Mouse (Mus musculus): ENCODE measurements around the gene Bub1.

Bub1 gene

GRCm38 (mm10) chr2:127775013-127775412 is 56.7 kb downstream of the Bub1 start:
- CTCF ChIA-PET: no interaction called here

- CTCF ChIA-PET: no interaction called here
These were observed 57.1 kb downstream of the Bub1 start for GRCm38 (mm10) chr2:127774578-127774941.

- CTCF ChIA-PET: no interaction called here
These were observed 57.6 kb downstream of the Bub1 start for GRCm38 (mm10) chr2:127773938-127774577.

DNA sequence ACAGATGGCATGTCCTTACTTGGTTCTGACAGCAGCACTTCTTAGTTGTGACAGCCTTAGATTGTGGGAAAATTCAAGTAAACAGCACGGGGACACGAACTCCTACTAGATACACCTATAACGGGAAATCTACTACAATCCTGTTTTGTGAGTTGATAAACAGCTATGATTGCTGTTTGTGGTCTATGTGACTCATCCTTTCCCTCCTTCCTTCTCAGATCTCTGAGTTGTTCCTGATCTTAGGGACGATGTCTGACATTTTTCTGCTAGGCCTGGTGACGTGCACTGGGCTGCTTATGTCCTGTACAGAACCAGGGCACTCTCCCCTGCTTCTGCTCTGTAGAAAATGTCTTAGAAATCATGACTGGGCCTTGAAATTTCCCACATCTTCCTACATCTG is 70.1 kb downstream of the Bub1 start:
- CTCF ChIA-PET: no interaction called here

DNA sequence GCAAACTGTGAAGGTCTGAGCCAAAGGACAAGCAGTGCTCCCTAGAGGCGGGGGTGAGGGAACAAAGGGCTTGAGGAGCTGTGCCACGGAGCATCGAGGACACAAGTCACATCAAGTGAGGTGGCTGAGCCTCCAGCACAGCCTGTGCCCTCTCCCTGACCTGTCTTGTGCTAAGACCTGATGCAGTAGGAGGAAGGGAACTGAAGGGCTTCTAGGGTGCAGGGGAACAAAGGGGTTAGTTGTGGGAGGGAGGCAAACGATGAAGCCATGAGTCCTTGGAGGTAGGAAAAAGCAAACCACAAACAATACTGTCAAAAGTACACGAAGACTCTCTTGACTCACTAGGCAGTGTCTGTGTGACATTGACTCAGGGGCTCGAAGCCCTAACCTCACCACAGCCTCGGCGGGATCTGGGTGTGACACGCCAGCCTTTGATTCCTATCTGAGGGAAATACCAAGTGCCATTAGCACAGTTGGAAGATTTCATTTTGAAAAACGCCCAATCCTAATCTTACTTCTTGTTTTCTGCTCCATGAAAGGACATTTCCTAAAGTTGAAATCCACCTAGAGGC is 71.2 kb downstream of the Bub1 start:
- CTCF ChIA-PET: no interaction called here

- CTCF ChIA-PET: no interaction called here
These were observed 71.7 kb downstream of the Bub1 start for GRCm38 (mm10) chr2:127760014-127760413.

- CTCF ChIA-PET: no interaction called here
These were observed 72.3 kb downstream of the Bub1 start for GRCm38 (mm10) chr2:127759157-127759880.

DNA sequence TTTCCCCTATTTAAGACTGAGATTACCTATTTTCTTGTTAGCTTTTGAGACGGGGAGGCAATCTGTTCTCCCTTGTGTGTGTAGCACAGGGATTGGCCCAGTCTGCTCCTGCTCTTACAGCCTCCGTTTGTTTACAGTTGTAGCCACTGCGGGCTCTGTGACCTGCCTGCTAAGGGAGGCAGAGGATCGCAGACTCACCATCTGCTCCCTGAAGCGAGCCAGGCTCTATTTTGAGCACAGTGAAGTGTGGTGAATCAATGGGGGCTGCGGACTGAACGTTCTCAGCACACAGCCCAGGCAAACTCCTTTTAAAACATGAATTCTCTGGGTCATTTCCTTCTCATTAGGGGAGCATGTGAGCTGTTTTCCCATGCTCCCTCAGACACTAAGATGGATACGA is 74.5 kb downstream of the Bub1 start:
- CTCF ChIA-PET: no interaction called here

DNA sequence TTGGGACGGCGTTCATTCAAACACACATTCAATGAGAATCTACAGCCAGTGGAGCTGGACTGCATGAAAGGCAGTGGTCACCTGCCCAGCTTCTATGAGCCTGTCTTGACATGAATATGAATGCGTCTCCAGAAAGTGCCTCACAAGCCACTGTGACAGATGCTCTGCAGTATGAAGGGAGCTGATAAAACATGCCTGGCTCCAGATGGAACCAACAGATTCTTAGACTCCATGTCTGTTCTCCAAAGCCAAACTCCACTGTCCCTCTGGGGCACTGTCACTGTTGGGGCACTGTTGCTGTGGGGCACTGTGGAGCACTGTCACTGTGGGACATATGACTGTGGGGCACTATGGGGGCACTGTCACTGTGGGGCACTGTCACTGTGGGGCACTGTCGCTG is 77.6 kb downstream of the Bub1 start:
- CTCF ChIA-PET: no interaction called here

DNA sequence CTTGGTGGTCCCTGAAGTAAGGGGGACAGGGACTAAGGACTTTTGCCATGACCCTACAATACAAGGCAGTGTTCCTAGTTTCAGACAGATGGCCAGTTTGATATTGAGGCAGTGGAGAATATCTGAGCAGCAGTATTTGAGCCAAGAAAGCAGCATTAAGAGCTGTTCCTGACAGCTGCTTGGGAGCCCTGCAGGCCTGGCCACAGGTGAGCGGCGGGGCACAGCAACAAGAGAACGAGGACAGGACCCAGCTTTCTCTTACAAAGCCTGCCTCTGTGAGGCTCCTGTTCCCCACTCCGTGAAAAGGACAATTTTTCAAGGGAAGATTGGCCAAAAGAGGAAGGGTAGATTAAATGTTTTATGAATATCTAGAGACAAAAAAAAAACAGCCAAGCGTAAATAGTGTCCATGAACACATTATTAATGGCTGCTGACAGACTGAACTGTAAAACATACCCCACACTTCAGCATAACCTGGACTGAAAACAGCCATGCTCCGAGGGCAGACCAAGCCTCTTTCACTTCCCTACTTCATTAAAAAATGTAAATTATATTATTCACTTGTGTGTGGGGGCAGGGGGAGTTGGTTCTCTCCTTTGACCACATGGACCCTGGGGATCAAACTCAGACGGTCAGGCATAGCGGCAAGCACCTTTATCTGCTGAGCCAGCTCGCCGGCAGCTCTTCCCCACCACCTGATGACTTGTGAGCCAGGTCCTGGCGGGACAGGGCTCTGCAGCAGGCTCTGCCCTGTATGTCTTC is 79.6 kb downstream of the Bub1 start:
- CTCF ChIA-PET: no interaction called here
